Mouse (Mus musculus) right cerebral cortex, postnatal 36 days (tissue): Measurements from ENCODE around the gene Gpr18.

Source experiments
- DNase-seq, 2 experiments: peaks; one replicate each; pipeline ENCODE4 v3.0.0; 2022; ENCODE audit warnings: low spot score in 2 of 2, mixed read lengths in 1 of 2

Gene Gpr18

GRCm38 (mm10) chr14:121949436-121949835, 33.9 kb upstream of the Gpr18 start:
- no peak for DNase-seq

GRCm38 (mm10) chr14:121947966-121948365, 32.4 kb upstream of the Gpr18 start:
- no peak for DNase-seq

GRCm38 (mm10) chr14:121947201-121947760, 31.7 kb upstream of the Gpr18 start:
- DNase-seq: no peak

- DNase-seq: no peak
Observed at GRCm38 (mm10) chr14:121946728-121947127, 31.1 kb upstream of the Gpr18 start.

GRCm38 (mm10) chr14:121946131-121946530, 30.6 kb upstream of the Gpr18 start:
- no peak for DNase-seq

GRCm38 (mm10) chr14:121939582-121939981, 24.0 kb upstream of the Gpr18 start:
- no peak for DNase-seq

- DNase-seq: no peak
Observed at GRCm38 (mm10) chr14:121938256-121939191, 22.9 kb upstream of the Gpr18 start.

- no peak for DNase-seq
Observed at GRCm38 (mm10) chr14:121937601-121938255, 22.1 kb upstream of the Gpr18 start.

- DNase-seq: no peak
Observed at GRCm38 (mm10) chr14:121936856-121937255, 21.3 kb upstream of the Gpr18 start.

- DNase-seq: no peak
Observed at GRCm38 (mm10) chr14:121936356-121936755, 20.8 kb upstream of the Gpr18 start.

GRCm38 (mm10) chr14:121934597-121934946, 19.0 kb upstream of the Gpr18 start:
- no peak for DNase-seq

GRCm38 (mm10) chr14:121933906-121934596, 18.5 kb upstream of the Gpr18 start:
- no peak for DNase-seq

GRCm38 (mm10) chr14:121932180-121932579, 16.6 kb upstream of the Gpr18 start:
- DNase-seq: no peak

GRCm38 (mm10) chr14:121931594-121931993, 16.0 kb upstream of the Gpr18 start:
- DNase-seq: no peak

- DNase-seq: no peak
Observed at GRCm38 (mm10) chr14:121930731-121931383, 15.3 kb upstream of the Gpr18 start.

- DNase-seq: no peak
Observed at GRCm38 (mm10) chr14:121929243-121929951, 13.8 kb upstream of the Gpr18 start.

GRCm38 (mm10) chr14:121928375-121929137, 13.0 kb upstream of the Gpr18 start:
- DNase-seq: no peak

GRCm38 (mm10) chr14:121927451-121927850, 11.9 kb upstream of the Gpr18 start:
- no peak for DNase-seq

GRCm38 (mm10) chr14:121926901-121927300, 11.3 kb upstream of the Gpr18 start:
- DNase-seq: no peak

- DNase-seq: no peak
Observed at GRCm38 (mm10) chr14:121924876-121925275, 9.3 kb upstream of the Gpr18 start.
